Mouse (Mus musculus) CH12F3 (cell line): ENCODE measurements around the gene Abt1.

Source experiments
- in situ Hi-C: fragments of 300-500 bp; cut with MboI; formaldehyde crosslinking; loops from 2 replicates; pipeline ENCODE4 v1.14.3; 2020; ENCODE audit warnings: low sequenced_read_pairs

The Abt1 gene

GRCm38 (mm10) chr13:23423286-23424051 is at the start of gene Abt1:
Gene Abt1 (minus strand): TSS chr13:23423866.
- in situ Hi-C loops = no loop called here

GRCm38 (mm10) chr13:23466911-23467310 is 43.2 kb upstream of the Abt1 start:
- in situ Hi-C loops = no loop called here

- in situ Hi-C loops = no loop called here
These were observed 42.6 kb upstream of the Abt1 start for GRCm38 (mm10) chr13:23466306-23466705.

- in situ Hi-C loops = no loop called here
These were observed 42.0 kb upstream of the Abt1 start, which contains the start of gene Btn1a1 for GRCm38 (mm10) chr13:23465600-23466109. Gene Btn1a1 (minus strand): TSS chr13:23465901.

- in situ Hi-C loops = no loop called here
These were observed 41.2 kb upstream of the Abt1 start for GRCm38 (mm10) chr13:23464841-23465366.

- in situ Hi-C loops = no loop called here
These were observed 40.6 kb upstream of the Abt1 start for GRCm38 (mm10) chr13:23464224-23464637.

- in situ Hi-C loops = no loop called here
These were observed 39.9 kb upstream of the Abt1 start for GRCm38 (mm10) chr13:23463381-23464223.

- in situ Hi-C loops = no loop called here
These were observed 39.0 kb upstream of the Abt1 start for GRCm38 (mm10) chr13:23462669-23463068.

GRCm38 (mm10) chr13:23462063-23462462 is 38.4 kb upstream of the Abt1 start:
- in situ Hi-C loops = no loop called here

GRCm38 (mm10) chr13:23459264-23459846 is 35.7 kb upstream of the Abt1 start:
- in situ Hi-C loops = no loop called here

- in situ Hi-C loops = no loop called here
These were observed 30.3 kb upstream of the Abt1 start for GRCm38 (mm10) chr13:23453926-23454325.

- in situ Hi-C loops = no loop called here
These were observed 29.7 kb upstream of the Abt1 start for GRCm38 (mm10) chr13:23453362-23453862.

- in situ Hi-C loops = no loop called here
These were observed 26.7 kb upstream of the Abt1 start for GRCm38 (mm10) chr13:23450398-23450797.

- in situ Hi-C loops = loop anchor here (25.0 kb wide), 1 partner anchor 1437 kb away; the partner anchor contains the start of gene Prss16
These were observed 25.8 kb upstream of the Abt1 start for GRCm38 (mm10) chr13:23449235-23450095.

GRCm38 (mm10) chr13:23448758-23449157 is 25.1 kb upstream of the Abt1 start:
- in situ Hi-C loops = loop anchor here (25.0 kb wide), 1 partner anchor 1436 kb away; the partner anchor contains the start of gene Prss16

GRCm38 (mm10) chr13:23446498-23446952 is 22.9 kb upstream of the Abt1 start:
- in situ Hi-C loops = loop anchor here (25.0 kb wide), 1 partner anchor 1434 kb away; the partner anchor contains the start of gene Prss16

GRCm38 (mm10) chr13:23445561-23446320 is 22.1 kb upstream of the Abt1 start:
- in situ Hi-C loops = loop anchor here (25.0 kb wide), 1 partner anchor 1433 kb away; the partner anchor contains the start of gene Prss16

GRCm38 (mm10) chr13:23445156-23445555 is 21.5 kb upstream of the Abt1 start:
- in situ Hi-C loops = loop anchor here (25.0 kb wide), 1 partner anchor 1433 kb away; the partner anchor contains the start of gene Prss16
